Mouse (Mus musculus) effector memory CD4-positive, alpha-beta T cell, adult 7 months (primary cell): ENCODE results near the gene Mob3c. TPM values are rescaled to one million over a fixed set of nuclear protein-coding genes. Genes with fewer than 3 reads are reported as not detected.

ENCODE experiments used
- polyA plus RNA-seq: library from polyadenylated mRNA; unstranded; fragments of 100-300 nt; shearing (Covaris generic); gene quantifications from one replicate; pipeline ENCODE4 v1.2.1, GENCODE M21; 2017

The Mob3c gene
- polyA plus RNA-seq = 19.8 TPM

GRCm38 (mm10) chr4:115827888-115828571, at the start of gene Mob3c:
Gene Mob3c, plus strand, starts transcription at chr4:115828092.

DNA sequence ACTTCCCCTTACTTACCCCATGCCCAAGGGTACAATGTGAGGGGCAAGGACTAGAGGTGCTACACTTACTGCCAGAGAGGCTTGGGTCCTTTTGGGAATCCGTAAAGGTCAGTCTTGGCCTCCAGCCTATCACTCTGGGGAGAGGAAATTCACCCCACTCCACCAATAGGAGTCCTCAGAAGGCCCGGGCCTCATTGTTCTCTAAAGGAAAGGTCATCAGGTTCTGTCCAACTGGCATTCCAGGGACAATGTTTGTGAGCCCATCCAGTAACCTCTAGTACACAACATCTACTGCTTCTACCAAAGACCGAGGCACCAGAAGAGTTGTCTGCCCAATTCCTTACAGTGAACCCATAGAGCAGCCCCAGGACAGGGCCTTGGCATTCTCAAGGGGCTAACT, 47.0 kb upstream of the Mob3c start, which contains the start of gene Tex38:
Tex38 (minus strand) TSS at position 101 of the 400 bp plus-strand sequence.

DNA sequence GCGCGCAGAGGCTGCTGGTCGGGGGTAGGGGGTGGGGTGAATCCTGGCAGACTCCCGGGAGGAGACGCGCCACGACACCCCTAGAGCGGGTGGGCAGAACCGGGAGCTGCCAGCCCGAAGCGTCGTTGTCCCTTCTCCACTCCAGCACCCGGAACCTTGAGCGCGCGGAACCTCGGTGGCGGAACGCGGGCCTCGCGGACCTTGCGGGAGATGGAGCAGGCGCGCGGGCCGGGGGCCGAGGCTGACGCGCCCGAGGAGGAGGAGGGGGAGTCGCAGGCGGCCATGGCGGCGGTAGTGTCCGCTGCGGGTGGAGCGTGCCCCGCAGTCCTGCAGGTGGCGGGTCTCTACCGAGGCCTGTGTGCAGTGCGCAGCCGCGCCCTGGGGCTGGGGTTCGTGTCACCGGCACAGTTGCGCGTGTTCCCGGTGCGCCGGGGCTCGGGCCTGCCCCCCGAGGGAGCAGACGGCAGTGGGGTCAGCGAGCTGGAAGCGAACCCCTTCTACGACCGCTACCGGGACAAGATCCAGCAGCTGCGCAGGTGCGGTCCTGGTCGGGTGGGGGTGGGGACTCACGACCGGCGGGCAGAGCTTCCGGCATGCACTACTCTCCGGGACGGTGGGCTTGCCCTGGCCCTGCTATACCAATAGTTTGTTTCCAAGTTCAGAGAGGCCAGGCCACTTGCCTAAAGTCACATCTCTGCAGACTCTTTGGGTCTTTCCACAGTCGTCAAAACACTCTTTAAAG, 43.0 kb upstream of the Mob3c start, which contains the start of gene Atpaf1:
Atpaf1 (plus strand) TSS at position 44 of the 742 bp plus-strand sequence.

DNA sequence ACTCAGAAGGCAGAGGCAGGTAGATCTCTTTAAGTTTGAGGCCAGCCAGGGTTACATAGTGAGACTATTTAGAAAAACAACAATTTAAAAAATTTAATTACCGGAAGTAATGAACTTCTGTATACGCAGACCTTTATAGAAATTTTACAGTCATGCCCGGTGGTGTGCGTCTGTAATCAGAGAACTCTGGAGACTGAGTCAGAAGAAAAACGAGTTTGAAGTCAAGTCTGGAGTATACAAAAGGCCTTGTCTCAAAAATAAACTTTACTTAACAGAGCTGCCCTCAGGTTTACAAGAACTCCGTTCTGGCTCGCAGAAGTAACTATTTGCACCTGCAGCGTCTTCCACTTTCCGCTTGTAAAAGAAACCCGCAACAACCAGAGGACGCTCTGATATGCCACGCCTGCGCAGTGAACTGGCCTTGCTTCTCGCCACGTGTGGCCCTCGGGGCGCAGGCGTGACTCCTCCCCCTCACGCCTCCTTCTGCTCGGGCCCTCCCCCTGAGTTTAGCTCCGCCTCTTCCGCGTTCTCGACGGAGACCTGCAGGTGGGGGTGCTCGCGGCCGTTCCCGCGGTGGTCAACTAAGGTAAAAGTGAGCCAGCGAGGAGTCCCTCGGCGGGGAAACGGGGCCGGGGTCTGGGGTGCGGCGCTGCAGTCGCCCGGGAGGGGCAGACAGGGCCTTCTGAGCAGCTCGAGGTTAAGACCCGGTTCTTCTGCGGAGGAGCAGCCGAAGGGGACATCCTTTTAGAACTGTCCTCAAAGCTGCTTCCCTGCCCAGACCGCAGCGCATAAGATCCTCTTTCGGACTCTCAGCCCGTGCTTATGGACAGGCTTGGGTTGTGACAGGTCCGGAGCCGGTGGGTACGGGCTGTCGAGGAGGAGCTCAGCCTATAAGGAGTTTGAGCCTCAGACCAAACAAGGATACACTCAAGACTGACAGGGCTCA, 11.1 kb downstream of the Mob3c start, which contains the start of gene Mknk1:
Mknk1 (plus strand) TSS at position 503 of the 946 bp plus-strand sequence.

GRCm38 (mm10) chr4:115884022-115884421, 56.1 kb downstream of the Mob3c start, which contains the start of gene Kncn:
Gene Kncn, plus strand, starts transcription at chr4:115884400.

Other genes with a start within 250 kb of the Mob3c start
- not detected for gene Cyp4a32, start 227.1 kb upstream of the Mob3c start, polyA plus RNA-seq
- gene Cyp4b1, start 180.4 kb upstream of the Mob3c start, polyA plus RNA-seq = not detected
- gene Efcab14, start 90.3 kb upstream of the Mob3c start, polyA plus RNA-seq = 37.7 TPM
- not detected for gene Tex38, start 47.1 kb upstream of the Mob3c start, polyA plus RNA-seq
- gene Atpaf1, start 43.3 kb upstream of the Mob3c start, polyA plus RNA-seq = 31.6 TPM
- 44.9 TPM for gene Mknk1, start 11.1 kb downstream of the Mob3c start, polyA plus RNA-seq
- gene Kncn, start 56.3 kb downstream of the Mob3c start, polyA plus RNA-seq = 0.74 TPM
- not detected for gene 6430628N08Rik, start 62.6 kb downstream of the Mob3c start, polyA plus RNA-seq
- gene Dmbx1, start 111.8 kb downstream of the Mob3c start, polyA plus RNA-seq = 0.12 TPM
- 216 TPM for gene Faah, start 189.8 kb downstream of the Mob3c start, polyA plus RNA-seq
- gene Nsun4, start 225.8 kb downstream of the Mob3c start, polyA plus RNA-seq = 38.5 TPM
- 416 TPM for gene Uqcrh, start 247.0 kb downstream of the Mob3c start, polyA plus RNA-seq
- 36.0 TPM for gene Lrrc41, start 247.2 kb downstream of the Mob3c start, polyA plus RNA-seq